Mouse (Mus musculus) cerebellum, adult 2 months (tissue): ENCODE measurements around the gene Thap4.

ENCODE experiments used
- CTCF ChIP-seq: fragments of 200-500 bp; IDR thresholded peaks from 2 replicates; pipeline ENCODE4 v1.5.1; 2011; ENCODE audit warnings: low read depth, mild to moderate bottlenecking, control low read depth, low read length, moderate library complexity, borderline replicate concordance; ENCODE audit not compliant: insufficient read depth
- POLR2A ChIP-seq: fragments of 200-500 bp; IDR thresholded peaks from 2 replicates; pipeline ENCODE4 v1.6.1; 2011; ENCODE audit warnings: low read length, control low read depth, borderline replicate concordance; ENCODE audit not compliant: insufficient read depth

- no peak for TF ChIP-seq CTCF
- no peak for TF ChIP-seq POLR2A
These were observed 64.7 kb downstream of the Thap4 start for GRCm38 (mm10) chr1:93689901-93690496.
